Mouse (Mus musculus): ENCODE results near the gene Dok5. TPM values are rescaled to one million over a fixed set of nuclear protein-coding genes. Genes with fewer than 3 reads are reported as not detected.

Dok5 gene
- polyA plus RNA-seq, 1 experiment from 2014 or later = 6.1 TPM

GRCm38 (mm10) chr2:170884209-170884801, 152.7 kb downstream of the Dok5 start:
- DNase-seq (ENCODE audit: extremely low spot score, low spot score) = no peak
- Histone ChIP-seq H3K27ac (no peak overlapping the region), H3K9me3 (no peaks in the 10 kb centered on the region), H3K27me3 (ENCODE audit: poor library complexity, severe bottlenecking) (peaks cover 8% of the 10 kb centered on the region), H3K36me3 (replicated peaks) (no peaks in the 10 kb centered on the region), H3K4me1 (peaks cover 6% of the 10 kb centered on the region; the same call in 1 of the 2 replicates), H3K4me3 (no peak overlapping the region)
- 74% methylated on average over 4 of the region's 4 CpGs for WGBS

GRCm38 (mm10) chr2:170887984-170888383, 156.4 kb downstream of the Dok5 start:
- Histone ChIP-seq H3K4me1 (0 out of 2 replicates have a peak, but pooled peaks cover under 1% of the 10 kb centered on the region), H3K9me3 (no peaks in the 10 kb centered on the region), H3K27ac (peak overlapping the region; percentile 0; the same call in 1 of the 2 replicates), H3K36me3 (replicated peaks) (no peaks in the 10 kb centered on the region), H3K4me3 (no peak overlapping the region), H3K27me3 (ENCODE audit: poor library complexity, severe bottlenecking) (no peaks in the 10 kb centered on the region)
- WGBS = 66% methylated on average over 9 of the region's 9 CpGs
- no peak for DNase-seq (ENCODE audit: extremely low spot score, low spot score)

- Histone ChIP-seq H3K27me3 (ENCODE audit: poor library complexity, severe bottlenecking) (no peaks in the 10 kb centered on the region), H3K36me3 (replicated peaks) (no peaks in the 10 kb centered on the region), H3K9me3 (no peaks in the 10 kb centered on the region), H3K4me1 (0 out of 2 replicates have a peak, but pooled peaks cover 3% of the 10 kb centered on the region), H3K4me3 (no peak overlapping the region), H3K27ac (no peak overlapping the region)
- 93% methylated on average over 8 of the region's 8 CpGs for WGBS
- DNase-seq (ENCODE audit: extremely low spot score, low spot score) = no peak
Measured at GRCm38 (mm10) chr2:170895096-170895495, 163.5 kb downstream of the Dok5 start.

- H3K4me1 ChIP-seq = peaks cover 28% of the 10 kb centered on the region
- WGBS = 57% methylated on average over 13 of the region's 13 CpGs
- peak overlapping the region; percentile 8; the same call in 1 of the 2 replicates for H3K4me3 ChIP-seq
- no peaks in the 10 kb centered on the region for H3K36me3 ChIP-seq (replicated peaks)
- DNase-seq (ENCODE audit: extremely low spot score, low spot score) = peak; percentile 34
- peak overlapping the region; percentile 80 for H3K27ac ChIP-seq
- peaks cover 7% of the 10 kb centered on the region; the same call in 1 of the 2 replicates for H3K9me3 ChIP-seq
- no peaks in the 10 kb centered on the region for H3K27me3 ChIP-seq (ENCODE audit: poor library complexity, severe bottlenecking)
Measured at GRCm38 (mm10) chr2:170902204-170903028, 170.8 kb downstream of the Dok5 start.

- H3K27me3 ChIP-seq (ENCODE audit: poor library complexity, severe bottlenecking) = no peaks in the 10 kb centered on the region
- no peak for DNase-seq (ENCODE audit: extremely low spot score, low spot score)
- H3K4me3 ChIP-seq = no peak overlapping the region; the same call in 1 of the 2 replicates
- H3K27ac ChIP-seq = peak overlapping the region; percentile 80
- 77% methylated on average over 7 of the region's 7 CpGs for WGBS
- H3K36me3 ChIP-seq (replicated peaks) = no peaks in the 10 kb centered on the region
- H3K4me1 ChIP-seq = peaks cover 28% of the 10 kb centered on the region
- peaks cover 7% of the 10 kb centered on the region; the same call in 1 of the 2 replicates for H3K9me3 ChIP-seq
Measured at GRCm38 (mm10) chr2:170903029-170903306, 171.4 kb downstream of the Dok5 start.

- Histone ChIP-seq H3K27me3 (ENCODE audit: poor library complexity, severe bottlenecking) (no peaks in the 10 kb centered on the region), H3K9me3 (peaks cover 7% of the 10 kb centered on the region; the same call in 1 of the 2 replicates), H3K36me3 (replicated peaks) (no peaks in the 10 kb centered on the region), H3K27ac (peak overlapping the region; percentile 80), H3K4me3 (no peak overlapping the region), H3K4me1 (peaks cover 28% of the 10 kb centered on the region)
- WGBS = 98% methylated on average over 9 of the region's 9 CpGs
- no peak for DNase-seq (ENCODE audit: extremely low spot score, low spot score)
Measured at GRCm38 (mm10) chr2:170903367-170903766, 171.8 kb downstream of the Dok5 start.

- Histone ChIP-seq H3K27me3 (ENCODE audit: poor library complexity, severe bottlenecking) (no peaks in the 10 kb centered on the region), H3K27ac (no peak overlapping the region), H3K9me3 (no peaks in the 10 kb centered on the region), H3K4me3 (no peak overlapping the region), H3K36me3 (replicated peaks) (no peaks in the 10 kb centered on the region), H3K4me1 (no peaks in the 10 kb centered on the region)
- DNase-seq (ENCODE audit: extremely low spot score, low spot score) = peak; percentile 44
- 51% methylated on average over 13 of the region's 13 CpGs for WGBS
Measured at GRCm38 (mm10) chr2:170912589-170913223, 181.1 kb downstream of the Dok5 start.

GRCm38 (mm10) chr2:170913863-170914262, 182.3 kb downstream of the Dok5 start:
- Histone ChIP-seq H3K27me3 (ENCODE audit: poor library complexity, severe bottlenecking) (no peaks in the 10 kb centered on the region), H3K27ac (0 out of 2 replicates have a peak overlapping the region, but pooled peaks have one; percentile 12), H3K36me3 (replicated peaks) (no peaks in the 10 kb centered on the region), H3K4me3 (no peak overlapping the region), H3K9me3 (no peaks in the 10 kb centered on the region), H3K4me1 (no peaks in the 10 kb centered on the region)
- WGBS = 88% methylated on average over 11 of the region's 11 CpGs
- no peak for DNase-seq (ENCODE audit: extremely low spot score, low spot score)

- Histone ChIP-seq H3K27ac (no peak overlapping the region), H3K36me3 (replicated peaks) (no peaks in the 10 kb centered on the region), H3K9me3 (no peaks in the 10 kb centered on the region), H3K4me1 (no peaks in the 10 kb centered on the region), H3K27me3 (ENCODE audit: poor library complexity, severe bottlenecking) (no peaks in the 10 kb centered on the region), H3K4me3 (no peak overlapping the region)
- 90% methylated on average over 8 of the region's 8 CpGs for WGBS
- DNase-seq (ENCODE audit: extremely low spot score, low spot score) = no peak
Measured at GRCm38 (mm10) chr2:170915646-170916045, 184.0 kb downstream of the Dok5 start.

GRCm38 (mm10) chr2:170922260-170922659, 190.7 kb downstream of the Dok5 start:
- Histone ChIP-seq H3K4me1 (peaks cover 5% of the 10 kb centered on the region), H3K9me3 (no peaks in the 10 kb centered on the region), H3K27ac (no peak overlapping the region), H3K36me3 (replicated peaks) (no peaks in the 10 kb centered on the region), H3K27me3 (ENCODE audit: poor library complexity, severe bottlenecking) (no peaks in the 10 kb centered on the region), H3K4me3 (no peak overlapping the region)
- no peak for DNase-seq (ENCODE audit: extremely low spot score, low spot score)
- 42% methylated on average over 3 of the region's 3 CpGs for WGBS

GRCm38 (mm10) chr2:170924131-170924530, 192.5 kb downstream of the Dok5 start:
- H3K4me3 ChIP-seq = no peak overlapping the region
- no peak for DNase-seq (ENCODE audit: extremely low spot score, low spot score)
- H3K9me3 ChIP-seq = no peaks in the 10 kb centered on the region
- 93% methylated on average over 4 of the region's 4 CpGs for WGBS
- H3K27ac ChIP-seq = no peak overlapping the region
- peaks cover 5% of the 10 kb centered on the region for H3K4me1 ChIP-seq
- no peaks in the 10 kb centered on the region for H3K27me3 ChIP-seq (ENCODE audit: poor library complexity, severe bottlenecking)
- H3K36me3 ChIP-seq (replicated peaks) = no peaks in the 10 kb centered on the region

- H3K4me1 ChIP-seq = peaks cover 5% of the 10 kb centered on the region
- no peaks in the 10 kb centered on the region for H3K27me3 ChIP-seq (ENCODE audit: poor library complexity, severe bottlenecking)
- H3K4me3 ChIP-seq = no peak overlapping the region
- H3K36me3 ChIP-seq (replicated peaks) = no peaks in the 10 kb centered on the region
- H3K9me3 ChIP-seq = no peaks in the 10 kb centered on the region
- no peak for DNase-seq (ENCODE audit: extremely low spot score, low spot score)
- 93% methylated on average over 9 of the region's 9 CpGs for WGBS
- H3K27ac ChIP-seq = no peak overlapping the region
Measured at GRCm38 (mm10) chr2:170926237-170926636, 194.6 kb downstream of the Dok5 start.

All from forebrain, embryonic 10.5 days (tissue).